Mouse (Mus musculus) macrophage (primary cell): ENCODE measurements around the gene Zmiz1. TPM values are rescaled to one million over a fixed set of nuclear protein-coding genes. Genes with fewer than 3 reads are reported as not detected.
A peak's percentile ranks its signal among the peaks of the same experiment; 100 is the strongest.

Experiments used
- H3K27ac ChIP-seq: fragments of 350-480 bp; formaldehyde crosslinking; 2 replicates; pipeline ENCODE4 v1.9.0; 2021
- H3K36me3 ChIP-seq: fragments of 350-480 bp; formaldehyde crosslinking; 2 replicates; pipeline ENCODE4 v1.9.0; 2021; ENCODE audit errors: inconsistent target
- H3K4me3 ChIP-seq: fragments of 350-480 bp; formaldehyde crosslinking; 2 replicates; pipeline ENCODE4 v1.9.0; 2021; ENCODE audit errors: inconsistent target
- H3K79me2 ChIP-seq: fragments of 350-480 bp; formaldehyde crosslinking; 2 replicates; pipeline ENCODE4 v1.9.0; 2021; ENCODE audit errors: inconsistent target
- WGBS: methylation state at CpG from one replicate; pipeline ENCODE4 v1.1.7; 2026; ENCODE audit warnings: inconsistent platforms; ENCODE audit not compliant: missing documents; 5-methylcytosine and 5-hydroxymethylcytosine counted together
- polyA plus RNA-seq: library from polyadenylated mRNA; stranded (reverse); fragments of 250-400 nt; gene quantifications from 3 replicates; pipeline ENCODE4 v1.2.4, GENCODE M21; 2018; ENCODE audit warnings: inconsistent platforms

The Zmiz1 gene
- polyA plus RNA-seq, 1 experiment from 2014 or later: 135 TPM

- Histone ChIP-seq H3K79me2 (peaks cover 93% of the 10 kb centered on the region), H3K36me3 (peaks cover 23% of the 10 kb centered on the region), H3K4me3 (no peak overlapping the region), H3K27ac (peak overlapping the region; percentile 67)
- 78% methylated on average over 14 of the region's 14 CpGs for WGBS
Measured at GRCm38 (mm10) chr14:25633539-25634300, 174.7 kb downstream of the Zmiz1 start.

DNA sequence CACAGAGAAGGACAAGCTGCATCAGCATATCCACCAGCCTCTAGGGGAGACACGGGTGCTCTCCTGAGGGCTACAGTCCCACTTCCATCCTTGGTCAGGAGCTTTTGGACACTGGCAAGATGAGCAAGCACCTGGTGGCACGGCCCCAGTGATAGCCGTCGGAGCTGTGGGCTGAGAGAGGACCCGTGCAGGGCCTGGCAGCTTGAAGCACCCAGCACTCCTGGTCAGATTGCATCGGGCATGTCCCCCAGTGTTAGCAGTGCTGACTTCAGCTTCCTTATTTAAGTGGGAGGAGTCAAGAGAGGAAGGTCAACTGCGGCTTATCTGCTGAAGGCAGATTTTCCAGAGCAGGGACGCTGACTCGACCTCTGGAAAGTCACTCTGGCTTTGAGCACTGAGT lies 175.3 kb downstream of the Zmiz1 start:
- H3K27ac ChIP-seq: peak overlapping the region; percentile 67
- H3K79me2 ChIP-seq: peaks cover 93% of the 10 kb centered on the region
- peaks cover 23% of the 10 kb centered on the region for H3K36me3 ChIP-seq
- WGBS: 6% methylated on average over 8 of the region's 9 CpGs
- no peak overlapping the region for H3K4me3 ChIP-seq

DNA sequence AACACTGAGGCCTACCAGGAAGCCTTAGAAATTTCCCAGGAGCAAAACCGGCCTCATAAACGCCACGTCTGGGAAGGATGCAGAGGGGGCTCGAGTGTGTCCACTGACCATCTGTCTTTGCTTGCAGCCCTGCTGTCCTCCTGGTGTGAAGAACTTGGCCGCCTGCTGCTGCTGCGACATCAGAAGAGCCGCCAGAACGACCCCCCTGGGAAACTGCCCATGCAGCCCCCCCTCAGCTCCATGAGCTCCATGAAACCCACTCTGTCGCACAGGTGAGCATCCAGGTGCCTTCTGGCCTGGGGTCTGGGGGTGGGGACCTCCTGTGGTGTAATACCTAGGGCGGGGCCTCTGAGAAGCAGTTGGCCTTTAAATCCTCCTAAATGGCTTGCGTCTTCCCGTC lies 176.8 kb downstream of the Zmiz1 start:
- Histone ChIP-seq H3K36me3 (peaks cover 19% of the 10 kb centered on the region), H3K4me3 (no peak overlapping the region), H3K79me2 (peaks cover 93% of the 10 kb centered on the region), H3K27ac (no peak overlapping the region)
- 96% methylated on average over 12 of the region's 12 CpGs for WGBS

DNA sequence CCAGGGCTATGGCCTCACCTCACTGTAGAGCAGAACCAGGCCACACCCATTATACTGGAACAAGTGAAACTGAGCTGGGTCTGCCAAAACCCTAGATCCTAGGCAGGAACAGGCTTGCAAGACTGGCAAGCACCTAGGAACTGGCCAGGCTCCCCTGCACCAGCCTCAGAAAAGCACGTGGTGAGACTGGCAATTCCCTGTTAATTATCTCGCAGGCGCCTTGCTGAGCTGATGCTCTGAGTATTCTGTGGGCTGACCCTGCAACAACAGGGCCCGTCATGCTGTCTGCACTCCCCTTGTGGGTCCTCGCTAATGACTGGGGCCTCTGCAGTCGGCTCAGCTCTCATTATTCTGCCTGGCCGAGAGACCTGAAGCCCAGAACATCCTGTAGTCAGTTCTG lies 177.3 kb downstream of the Zmiz1 start:
- no peak overlapping the region for H3K4me3 ChIP-seq
- H3K27ac ChIP-seq: no peak overlapping the region
- H3K36me3 ChIP-seq: peaks cover 19% of the 10 kb centered on the region
- H3K79me2 ChIP-seq: peaks cover 93% of the 10 kb centered on the region
- WGBS: 83% methylated on average over 7 of the region's 7 CpGs

DNA sequence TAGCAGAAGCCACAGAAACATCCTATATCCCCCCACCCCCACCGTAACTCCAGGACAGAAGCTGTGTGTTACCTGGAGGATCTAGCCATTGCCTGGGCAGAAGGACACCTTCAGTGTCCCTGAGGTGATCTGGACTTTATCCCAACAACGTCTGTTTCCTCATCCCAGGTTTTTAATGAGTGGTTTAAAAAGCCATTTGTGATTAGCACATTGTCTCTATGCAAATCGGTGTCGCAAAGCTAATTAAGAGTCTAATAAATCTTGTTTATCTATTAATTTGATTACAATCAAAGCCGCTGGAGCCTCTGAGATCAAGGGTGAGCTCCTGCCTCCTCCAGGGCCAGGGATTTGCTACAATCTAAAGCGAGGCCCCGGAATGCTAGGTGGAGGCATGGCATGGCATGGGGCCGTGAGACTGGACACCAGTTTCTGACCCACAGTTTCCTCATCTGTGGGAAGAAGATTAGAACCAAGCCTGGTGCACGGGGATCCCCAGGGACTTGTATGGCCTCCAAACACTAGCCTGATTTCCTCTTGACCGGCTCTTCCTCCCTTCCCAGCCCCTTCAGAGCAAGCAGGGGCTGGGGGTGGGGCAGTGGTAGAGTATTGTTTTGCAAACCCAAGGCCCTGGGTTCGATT lies 180.3 kb downstream of the Zmiz1 start:
- H3K36me3 ChIP-seq: peaks cover 41% of the 10 kb centered on the region
- H3K27ac ChIP-seq: no peak overlapping the region
- 79% methylated on average over 11 of the region's 11 CpGs for WGBS
- no peak overlapping the region for H3K4me3 ChIP-seq
- H3K79me2 ChIP-seq: peaks cover 86% of the 10 kb centered on the region

DNA sequence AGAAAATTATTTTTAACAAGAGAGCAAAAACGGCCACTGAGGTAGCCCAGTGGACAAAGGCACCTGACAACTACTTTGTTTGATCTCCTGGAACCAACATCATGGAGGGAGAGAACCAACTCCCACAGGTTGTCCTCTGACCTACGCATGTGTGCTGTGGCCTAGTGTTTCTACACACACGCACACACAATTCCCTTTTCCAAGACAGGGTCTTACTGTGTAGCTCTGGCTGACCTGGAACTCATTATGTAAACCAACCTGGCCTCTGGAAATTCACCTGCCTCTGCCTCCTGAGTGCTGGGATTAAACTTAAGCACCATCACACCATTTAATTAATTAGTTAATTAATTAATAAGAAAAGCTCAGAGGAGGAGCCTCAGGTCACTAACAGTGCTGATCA lies 181.0 kb downstream of the Zmiz1 start:
- Histone ChIP-seq H3K79me2 (peaks cover 82% of the 10 kb centered on the region), H3K27ac (no peak overlapping the region), H3K4me3 (no peak overlapping the region), H3K36me3 (peaks cover 49% of the 10 kb centered on the region)
- WGBS: 73% methylated on average over 3 of the region's 3 CpGs

DNA sequence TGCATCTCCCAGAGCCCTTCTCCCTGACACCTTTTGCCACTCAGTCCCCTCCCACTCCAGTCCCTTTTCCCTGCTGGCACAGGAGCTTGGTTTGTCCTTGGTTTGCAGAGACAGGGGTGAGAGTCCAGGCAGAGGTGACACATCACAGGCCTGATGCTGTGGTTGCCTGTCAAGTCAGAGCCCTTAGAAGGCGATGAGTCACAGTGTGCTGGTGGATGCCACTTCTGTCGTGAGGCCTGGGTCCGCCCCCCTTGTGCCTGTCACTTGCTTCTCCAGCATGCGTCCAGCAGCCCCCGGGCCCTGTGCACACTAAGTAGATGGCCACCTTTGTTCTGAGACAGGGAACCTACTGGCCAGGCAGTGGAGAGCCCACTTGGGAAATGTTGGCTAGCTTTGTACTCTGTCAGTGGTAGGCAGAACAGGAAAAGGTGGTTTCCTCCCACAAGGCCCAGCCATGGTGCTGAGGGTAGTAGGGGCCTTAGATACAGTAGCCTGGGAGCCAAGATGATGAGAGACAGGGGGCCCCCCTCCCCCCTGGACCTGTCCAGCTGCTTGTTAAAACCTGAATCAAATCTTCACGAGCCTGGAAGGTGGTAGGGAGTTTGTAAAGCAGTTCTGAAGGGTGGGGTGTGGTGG lies 181.6 kb downstream of the Zmiz1 start:
- Histone ChIP-seq H3K36me3 (peaks cover 51% of the 10 kb centered on the region), H3K4me3 (no peak overlapping the region), H3K79me2 (peaks cover 76% of the 10 kb centered on the region), H3K27ac (no peak overlapping the region)
- WGBS: 18% methylated on average over 6 of the region's 6 CpGs

- Histone ChIP-seq H3K4me3 (no peak overlapping the region), H3K36me3 (peaks cover 45% of the 10 kb centered on the region), H3K27ac (no peak overlapping the region), H3K79me2 (peaks cover 71% of the 10 kb centered on the region)
- WGBS: 66% methylated on average over 6 of the region's 6 CpGs
Measured at GRCm38 (mm10) chr14:25641067-25641466, 182.1 kb downstream of the Zmiz1 start.

DNA sequence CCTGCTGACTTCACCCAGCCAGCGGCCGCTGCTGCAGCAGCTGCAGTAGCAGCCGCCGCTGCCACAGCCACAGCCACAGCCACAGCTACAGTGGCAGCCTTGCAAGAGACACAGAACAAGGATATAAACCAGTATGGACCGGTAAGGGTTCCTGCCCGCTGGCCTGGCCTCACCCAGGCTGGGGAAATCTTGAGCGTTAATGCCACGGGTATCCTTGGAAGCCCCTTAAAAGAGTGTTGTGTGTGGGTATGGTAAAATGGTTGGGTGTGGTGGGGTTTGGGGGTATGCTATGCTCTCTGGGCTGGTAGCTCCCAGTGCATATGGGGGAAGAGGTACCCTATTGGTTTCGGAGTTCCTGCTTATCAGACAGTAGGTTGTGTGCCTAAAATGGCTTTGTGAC lies 186.7 kb downstream of the Zmiz1 start:
- Histone ChIP-seq H3K4me3 (no peak overlapping the region), H3K27ac (no peak overlapping the region), H3K36me3 (peaks cover 71% of the 10 kb centered on the region), H3K79me2 (peaks cover 25% of the 10 kb centered on the region)
- 87% methylated on average over 7 of the region's 9 CpGs for WGBS

- 0 out of 2 replicates have a peak overlapping the region, but pooled peaks have one; percentile 7 for H3K27ac ChIP-seq
- 28% methylated on average over 2 of the region's 2 CpGs for WGBS
- H3K79me2 ChIP-seq: peaks cover 20% of the 10 kb centered on the region
- H3K4me3 ChIP-seq: no peak overlapping the region
- peaks cover 76% of the 10 kb centered on the region for H3K36me3 ChIP-seq
Measured at GRCm38 (mm10) chr14:25646161-25646621, 187.2 kb downstream of the Zmiz1 start.

- peaks cover 93% of the 10 kb centered on the region for H3K36me3 ChIP-seq
- no peaks in the 10 kb centered on the region; the same call in 1 of the 2 replicates for H3K79me2 ChIP-seq
- WGBS: 98% methylated on average over 4 of the region's 4 CpGs
- no peak overlapping the region for H3K27ac ChIP-seq
- H3K4me3 ChIP-seq: no peak overlapping the region
Measured at GRCm38 (mm10) chr14:25651131-25651530, 192.1 kb downstream of the Zmiz1 start.

DNA sequence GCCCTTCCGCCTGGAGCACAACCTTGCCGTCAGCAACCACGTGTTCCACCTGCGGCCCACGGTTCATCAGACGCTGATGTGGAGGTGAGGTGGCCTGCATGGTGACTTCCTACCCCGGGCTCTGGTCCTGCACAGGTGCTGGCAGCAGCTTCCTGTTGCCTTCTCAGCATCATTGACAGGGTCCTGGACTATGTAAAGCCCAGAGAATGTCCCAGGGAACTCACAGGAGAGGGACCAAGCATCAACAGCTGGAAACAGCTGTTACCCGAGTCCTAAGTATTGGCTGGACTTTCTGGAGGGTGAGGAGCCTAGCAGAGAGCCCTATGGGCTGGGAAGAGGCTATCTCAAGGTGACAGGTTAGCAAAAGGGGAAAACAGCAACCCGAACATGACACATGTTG lies 192.9 kb downstream of the Zmiz1 start:
- peaks cover 100% of the 10 kb centered on the region for H3K36me3 ChIP-seq
- H3K27ac ChIP-seq: no peak overlapping the region
- 96% methylated on average over 9 of the region's 9 CpGs for WGBS
- H3K4me3 ChIP-seq: no peak overlapping the region
- no peaks in the 10 kb centered on the region; the same call in 1 of the 2 replicates for H3K79me2 ChIP-seq

DNA sequence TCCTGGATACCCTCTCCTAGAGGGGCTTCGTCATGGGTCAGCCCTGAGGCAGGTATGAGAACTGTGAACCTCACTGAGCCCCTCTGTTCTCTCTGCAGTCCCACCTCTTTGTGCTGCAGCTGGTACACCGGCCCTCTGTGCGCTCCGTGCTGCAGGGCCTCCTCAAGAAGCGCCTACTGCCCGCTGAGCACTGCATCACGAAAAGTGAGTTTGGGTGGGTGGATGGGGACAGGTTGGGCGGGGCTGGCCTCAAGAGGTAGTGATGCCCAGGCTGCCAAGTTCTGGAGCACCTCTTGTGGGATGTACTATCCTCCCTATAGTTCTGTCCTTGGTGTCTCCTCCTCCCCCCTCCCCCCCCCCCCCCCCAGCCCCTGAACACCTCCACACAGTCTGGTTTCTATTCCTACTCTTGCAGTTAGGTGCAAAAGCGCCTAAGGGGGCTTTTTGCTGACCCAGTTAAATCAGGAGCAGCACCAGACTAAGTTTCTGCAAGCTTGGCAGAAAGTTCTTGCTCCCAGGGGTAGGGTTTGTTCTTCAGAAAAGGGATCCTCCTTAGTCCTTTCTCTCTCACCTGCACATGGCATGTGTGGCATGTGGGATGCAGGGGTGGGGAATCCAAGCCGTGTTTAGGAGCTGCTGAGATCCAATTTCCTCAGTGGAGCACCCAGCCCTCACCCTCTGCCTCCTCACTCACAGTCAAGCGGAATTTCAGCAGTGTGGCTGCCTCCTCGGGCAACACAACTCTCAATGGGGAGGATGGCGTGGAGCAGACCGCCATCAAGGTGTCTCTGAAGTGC lies 195.6 kb downstream of the Zmiz1 start:
- H3K79me2 ChIP-seq: no peaks in the 10 kb centered on the region
- H3K4me3 ChIP-seq: no peak overlapping the region
- peaks cover 96% of the 10 kb centered on the region for H3K36me3 ChIP-seq
- H3K27ac ChIP-seq: no peak overlapping the region
- WGBS: 89% methylated on average over 10 of the region's 14 CpGs

GRCm38 (mm10) chr14:25660661-25661060 lies 201.7 kb downstream of the Zmiz1 start:
- no peak overlapping the region for H3K4me3 ChIP-seq
- no peaks in the 10 kb centered on the region for H3K79me2 ChIP-seq
- 0 out of 2 replicates have a peak overlapping the region, but pooled peaks have one; percentile 25 for H3K27ac ChIP-seq
- peaks cover 83% of the 10 kb centered on the region for H3K36me3 ChIP-seq
- 99% methylated on average over 7 of the region's 11 CpGs for WGBS
